Mouse (Mus musculus) E14TG2a.4 (cell line): Measurements from ENCODE around the gene Slc24a4.

ENCODE experiments used
- CTCF ChIP-seq: conservative IDR thresholded peaks from 2 replicates; pipeline ENCODE4 v1.5.1; 2014; ENCODE audit warnings: low read length
- POU5F1 ChIP-seq: IDR thresholded peaks from 2 replicates; pipeline ENCODE4 v1.6.1; 2014; ENCODE audit warnings: low read length, borderline replicate concordance

DNA sequence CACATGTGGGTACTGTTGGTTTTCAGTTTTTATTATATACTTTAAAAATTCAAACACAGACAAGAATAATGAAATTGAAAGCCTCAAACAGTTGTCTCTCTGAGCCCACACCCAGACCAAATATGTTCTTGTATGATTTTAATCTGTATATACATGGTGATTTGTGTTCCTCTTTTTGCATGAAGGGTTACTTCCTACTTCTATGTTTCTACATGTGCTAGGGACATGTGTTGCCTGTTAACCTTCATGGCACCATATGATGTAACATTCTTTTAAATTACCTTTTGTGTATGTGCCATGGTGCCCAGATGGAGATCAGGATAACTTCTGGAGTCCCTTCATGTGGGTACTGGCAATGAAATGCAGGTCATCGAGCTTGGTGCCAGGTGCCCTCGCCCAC lies 162.1 kb downstream of the Slc24a4 start:
- TF ChIP-seq CTCF, result no peak
- TF ChIP-seq POU5F1, result no peak
